Mouse (Mus musculus) liver, adult 2 months (tissue): Measurements from ENCODE around the gene Gstp3. TPM values are rescaled to one million over a fixed set of nuclear protein-coding genes. Genes with fewer than 3 reads are reported as not detected.

Source experiments
- DNase-seq: peaks from one replicate; pipeline ENCODE4 v3.0.0-alpha.2; 2011; ENCODE audit warnings: low read depth, low spot score; ENCODE audit errors: extremely low read depth
- H3K27ac ChIP-seq: fragments of 200-500 bp; replicated peaks from 2 replicates; pipeline ENCODE4 v1.5.1; 2012; ENCODE audit warnings: low read depth, mild to moderate bottlenecking, control low read depth, inconsistent platforms, low read length; ENCODE audit not compliant: insufficient read depth
- H3K27me3 ChIP-seq: fragments of 200-500 bp; 2 replicates; pipeline ENCODE4 v1.6.1; 2012; ENCODE audit warnings: mild to moderate bottlenecking, moderate library complexity, low read length, inconsistent platforms; ENCODE audit not compliant: control insufficient read depth, insufficient read depth
- H3K36me3 ChIP-seq: fragments of 200-500 bp; 2 replicates; pipeline ENCODE4 v1.6.1; 2012; ENCODE audit warnings: low read length, inconsistent platforms; ENCODE audit not compliant: control insufficient read depth, insufficient read depth
- H3K4me1 ChIP-seq: fragments of 200-500 bp; 2 replicates; pipeline ENCODE4 v1.6.1; 2011; ENCODE audit warnings: low read length; ENCODE audit not compliant: control insufficient read depth, insufficient read depth
- H3K4me3 ChIP-seq: fragments of 200-500 bp; 2 replicates; pipeline ENCODE4 v1.5.1; 2011; ENCODE audit warnings: low read depth, mild to moderate bottlenecking, control low read depth, low read length, moderate library complexity; ENCODE audit not compliant: insufficient read depth
- H3K79me2 ChIP-seq: fragments of 200-500 bp; 2 replicates; pipeline ENCODE4 v1.6.1; 2012; ENCODE audit warnings: inconsistent platforms, mild to moderate bottlenecking, low read length, moderate library complexity; ENCODE audit not compliant: control insufficient read depth, insufficient read depth
- H3K9ac ChIP-seq: fragments of 200-500 bp; 2 replicates; pipeline ENCODE4 v1.6.1; 2012; ENCODE audit warnings: low read depth, mild to moderate bottlenecking, control low read depth, inconsistent platforms, low read length
- CTCF ChIP-seq: fragments of 200-500 bp; IDR thresholded peaks from 2 replicates; pipeline ENCODE4 v1.5.1; 2011; ENCODE audit warnings: low read depth, low read length, control low read depth
- POLR2A ChIP-seq: fragments of 200-500 bp; IDR thresholded peaks from 2 replicates; pipeline ENCODE4 v1.6.1; 2011; ENCODE audit warnings: low read length, control low read depth; ENCODE audit not compliant: insufficient read depth; ENCODE audit errors: extremely low read depth
- WGBS: fragments of 180-500 bp; shearing (Covaris S2); methylation state at CpG from one replicate; pipeline ENCODE4 v1.1.7; 2018; 5-methylcytosine and 5-hydroxymethylcytosine counted together
- polyA plus RNA-seq: library from polyadenylated mRNA; depleted of rRNA; stranded (reverse); fragments of >200 nt; gene quantifications from 2 replicates; pipeline ENCODE4 v1.2.3, GENCODE M21; 2012; rRNA removed
- total RNA-seq: library from RNA; depleted of rRNA; stranded (reverse); fragments of >200 nt; gene quantifications from 2 replicates; pipeline ENCODE4 v1.2.3, GENCODE M21; 2014; rRNA removed

The Gstp3 gene
- total and polyA plus RNA-seq, 2 experiments, result 21.5 to 54.3 TPM

GRCm38 (mm10) chr19:4015635-4016034 is 43.7 kb downstream of the Gstp3 start:
- no peaks in the 10 kb centered on the region for H3K27me3 ChIP-seq
- no peaks in the 10 kb centered on the region for H3K36me3 ChIP-seq
- no peaks in the 10 kb centered on the region; the same call in 1 of the 2 replicates for H3K79me2 ChIP-seq
- no peak overlapping the region for H3K4me3 ChIP-seq
- H3K9ac ChIP-seq, result no peak overlapping the region
- 81% methylated on average over 5 of the region's 5 CpGs for WGBS
- no peak overlapping the region for H3K27ac ChIP-seq
- DNase-seq, result no peak
- H3K4me1 ChIP-seq, result peaks cover 22% of the 10 kb centered on the region
- TF ChIP-seq POLR2A, result no peak

- Histone ChIP-seq H3K79me2 (no peaks in the 10 kb centered on the region; the same call in 1 of the 2 replicates), H3K4me3 (no peak overlapping the region), H3K27me3 (no peaks in the 10 kb centered on the region), H3K4me1 (peaks cover 20% of the 10 kb centered on the region), H3K27ac (no peak overlapping the region), H3K9ac (no peak overlapping the region), H3K36me3 (no peaks in the 10 kb centered on the region)
- TF ChIP-seq CTCF (no peak), POLR2A (no peak)
- no peak for DNase-seq
Measured at GRCm38 (mm10) chr19:4014802-4015201, 44.6 kb downstream of the Gstp3 start.

- Histone ChIP-seq H3K79me2 (no peaks in the 10 kb centered on the region; the same call in 1 of the 2 replicates), H3K27ac (peak overlapping the region; percentile 30; the same call in 1 of the 2 replicates), H3K36me3 (peaks cover 12% of the 10 kb centered on the region; the same call in 1 of the 2 replicates), H3K27me3 (no peaks in the 10 kb centered on the region), H3K4me1 (peaks cover 9% of the 10 kb centered on the region), H3K4me3 (peak overlapping the region; percentile 38), H3K9ac (peak overlapping the region; percentile 71)
- DNase-seq, result no peak
- 25% methylated on average over 9 of the region's 9 CpGs for WGBS
- TF ChIP-seq CTCF (no peak), POLR2A (no peak)
Measured at GRCm38 (mm10) chr19:4013066-4013465, 46.3 kb downstream of the Gstp3 start.

GRCm38 (mm10) chr19:4012432-4013022 is 46.8 kb downstream of the Gstp3 start, which contains the start of gene Ndufv1:
Gene Ndufv1 (minus strand): TSS chr19:4012806.
- under 1% methylated on average over 45 of the region's 45 CpGs for WGBS
- Histone ChIP-seq H3K27me3 (no peaks in the 10 kb centered on the region), H3K27ac (peak within 1 kb of the TSS; percentile 78), H3K4me1 (peaks cover 9% of the 10 kb centered on the region), H3K9ac (peak within 1 kb of the TSS; percentile 91), H3K36me3 (peaks cover 13% of the 10 kb centered on the region; the same call in 1 of the 2 replicates), H3K79me2 (no peaks in the 10 kb centered on the region; the same call in 1 of the 2 replicates), H3K4me3 (peak within 1 kb of the TSS; percentile 94)
- DNase-seq, result peak; percentile 99
- TF ChIP-seq CTCF (peak; percentile 63), POLR2A (peak; percentile 81)

- Histone ChIP-seq H3K36me3 (peaks cover 17% of the 10 kb centered on the region; the same call in 1 of the 2 replicates), H3K4me3 (no peak overlapping the region), H3K9ac (no peak overlapping the region), H3K4me1 (peaks cover 9% of the 10 kb centered on the region), H3K27me3 (no peaks in the 10 kb centered on the region), H3K27ac (no peak overlapping the region), H3K79me2 (no peaks in the 10 kb centered on the region; the same call in 1 of the 2 replicates)
- DNase-seq, result no peak
- TF ChIP-seq POLR2A (no peak), CTCF (no peak)
- WGBS, result 95% methylated on average over 5 of the region's 5 CpGs
Measured at GRCm38 (mm10) chr19:4011086-4011485, 48.3 kb downstream of the Gstp3 start.

Other genes starting within 250 kb of the Gstp3 start
Only the 30 nearest of the 34 such genes appear.
- gene Tcirg1, start 152.4 kb downstream of the Gstp3 start, total RNA-seq, result 34.3 and 35.6 TPM in 2 replicates
- gene Tcirg1, start 152.4 kb downstream of the Gstp3 start, polyA plus RNA-seq, result 76.3 and 123 TPM in 2 replicates
- 197 and 213 TPM in 2 replicates for gene Ndufs8, start 146.8 kb downstream of the Gstp3 start, total RNA-seq
- 266 and 295 TPM in 2 replicates for gene Ndufs8, start 146.8 kb downstream of the Gstp3 start, polyA plus RNA-seq
- gene Aldh3b1, start 129.8 kb downstream of the Gstp3 start, total RNA-seq, result 2.9 and 3.3 TPM in 2 replicates
- 1.9 and 4.0 TPM in 2 replicates for gene Aldh3b1, start 129.8 kb downstream of the Gstp3 start, polyA plus RNA-seq
- 41.1 and 41.5 TPM in 2 replicates for gene Unc93b1, start 124.4 kb downstream of the Gstp3 start, total RNA-seq
- 68.9 and 102 TPM in 2 replicates for gene Unc93b1, start 124.4 kb downstream of the Gstp3 start, polyA plus RNA-seq
- gene Aldh3b3, start 100.9 kb downstream of the Gstp3 start, total RNA-seq, result 0.74 and 1.7 TPM in 2 replicates
- 6.4 and 7.7 TPM in 2 replicates for gene Aldh3b3, start 100.9 kb downstream of the Gstp3 start, polyA plus RNA-seq
- not detected in 2 replicates for gene Aldh3b2, start 87.2 kb downstream of the Gstp3 start, total RNA-seq
- gene Aldh3b2, start 87.2 kb downstream of the Gstp3 start, polyA plus RNA-seq, result 0.16 and 0.48 TPM in 2 replicates
- 44.3 and 49.8 TPM in 2 replicates for gene Acy3, start 73.0 kb downstream of the Gstp3 start, total RNA-seq
- 232 and 326 TPM in 2 replicates for gene Acy3, start 73.0 kb downstream of the Gstp3 start, polyA plus RNA-seq
- gene Tbx10, start 66.8 kb downstream of the Gstp3 start, total RNA-seq, result not detected in 2 replicates
- not detected in 2 replicates for gene Tbx10, start 66.8 kb downstream of the Gstp3 start, polyA plus RNA-seq
- gene Nudt8, start 59.0 kb downstream of the Gstp3 start, total RNA-seq, result 30.1 and 36.0 TPM in 2 replicates
- gene Nudt8, start 59.0 kb downstream of the Gstp3 start, polyA plus RNA-seq, result 13.4 and 18.5 TPM in 2 replicates
- 0.54 and 0.92 TPM in 2 replicates for gene Gm49405, start 58.9 kb downstream of the Gstp3 start, total RNA-seq
- gene Gm49405, start 58.9 kb downstream of the Gstp3 start, polyA plus RNA-seq, result 0.72 and 1.1 TPM in 2 replicates
- 0.74 and 0.87 TPM in 2 replicates for gene Doc2g, start 56.3 kb downstream of the Gstp3 start, total RNA-seq
- gene Doc2g, start 56.3 kb downstream of the Gstp3 start, polyA plus RNA-seq, result 2.3 and 4.9 TPM in 2 replicates
- gene Ndufv1, start 46.8 kb downstream of the Gstp3 start, total RNA-seq, result 189 and 197 TPM in 2 replicates
- gene Ndufv1, start 46.8 kb downstream of the Gstp3 start, polyA plus RNA-seq, result 239 and 251 TPM in 2 replicates
- 456 and 810 TPM in 2 replicates for gene Gstp1, start 21.6 kb downstream of the Gstp3 start, total RNA-seq
- gene Gstp1, start 21.6 kb downstream of the Gstp3 start, polyA plus RNA-seq, result 965 and 1,374 TPM in 2 replicates
- gene Gstp2, start 13.5 kb downstream of the Gstp3 start, total RNA-seq, result 4.1 and 7.9 TPM in 2 replicates
- gene Gstp2, start 13.5 kb downstream of the Gstp3 start, polyA plus RNA-seq, result 4.4 and 9.2 TPM in 2 replicates
- 0.13 and 0.37 TPM in 2 replicates for gene Cabp2, start 22.0 kb upstream of the Gstp3 start, total RNA-seq
- 0.27 and 0.70 TPM in 2 replicates for gene Cabp2, start 22.0 kb upstream of the Gstp3 start, polyA plus RNA-seq
- gene Cdk2ap2, start 37.6 kb upstream of the Gstp3 start, total RNA-seq, result 33.9 and 44.0 TPM in 2 replicates
- 185 and 198 TPM in 2 replicates for gene Cdk2ap2, start 37.6 kb upstream of the Gstp3 start, polyA plus RNA-seq
- 1.7 and 4.9 TPM in 2 replicates for gene Pitpnm1, start 40.4 kb upstream of the Gstp3 start, total RNA-seq
- gene Pitpnm1, start 40.4 kb upstream of the Gstp3 start, polyA plus RNA-seq, result 8.1 and 14.2 TPM in 2 replicates
- gene Aip, start 66.3 kb upstream of the Gstp3 start, total RNA-seq, result 16.5 and 20.1 TPM in 2 replicates
- gene Aip, start 66.3 kb upstream of the Gstp3 start, polyA plus RNA-seq, result 30.0 and 33.5 TPM in 2 replicates
- not detected in 2 replicates for gene Gpr152, start 80.2 kb upstream of the Gstp3 start, total RNA-seq
- 0.02 TPM in 2 replicates for gene Gpr152, start 80.2 kb upstream of the Gstp3 start, polyA plus RNA-seq
- 0.37 TPM in 1 of 2 replicates, not detected in the other for gene Cabp4, start 84.5 kb upstream of the Gstp3 start, total RNA-seq
- gene Cabp4, start 84.5 kb upstream of the Gstp3 start, polyA plus RNA-seq, result not detected in 2 replicates
- 66.1 and 72.6 TPM in 2 replicates for gene Coro1b, start 89.0 kb upstream of the Gstp3 start, total RNA-seq
- 109 and 114 TPM in 2 replicates for gene Coro1b, start 89.0 kb upstream of the Gstp3 start, polyA plus RNA-seq
- 1.7 and 4.1 TPM in 2 replicates for gene Ptprcap, start 94.0 kb upstream of the Gstp3 start, total RNA-seq
- gene Ptprcap, start 94.0 kb upstream of the Gstp3 start, polyA plus RNA-seq, result 6.9 and 8.2 TPM in 2 replicates
- gene Rps6kb2, start 103.8 kb upstream of the Gstp3 start, total RNA-seq, result 7.2 and 7.4 TPM in 2 replicates
- gene Rps6kb2, start 103.8 kb upstream of the Gstp3 start, polyA plus RNA-seq, result 28.3 and 31.6 TPM in 2 replicates
- gene Carns1, start 115.9 kb upstream of the Gstp3 start, total RNA-seq, result 0.40 and 0.65 TPM in 2 replicates
- 1.8 and 1.9 TPM in 2 replicates for gene Carns1, start 115.9 kb upstream of the Gstp3 start, polyA plus RNA-seq
- 0.46 and 1.4 TPM in 2 replicates for gene Tbc1d10c, start 131.7 kb upstream of the Gstp3 start, total RNA-seq
- gene Tbc1d10c, start 131.7 kb upstream of the Gstp3 start, polyA plus RNA-seq, result 1.7 and 2.2 TPM in 2 replicates
- gene Ppp1ca, start 132.5 kb upstream of the Gstp3 start, total RNA-seq, result 170 TPM in 2 replicates
- 399 and 571 TPM in 2 replicates for gene Ppp1ca, start 132.5 kb upstream of the Gstp3 start, polyA plus RNA-seq
- 0.74 and 1.3 TPM in 2 replicates for gene Rad9a, start 142.1 kb upstream of the Gstp3 start, total RNA-seq
- gene Rad9a, start 142.1 kb upstream of the Gstp3 start, polyA plus RNA-seq, result 7.0 and 7.5 TPM in 2 replicates
- gene Clcf1, start 154.7 kb upstream of the Gstp3 start, total RNA-seq, result 0.27 and 0.28 TPM in 2 replicates
- 0.87 and 3.8 TPM in 2 replicates for gene Clcf1, start 154.7 kb upstream of the Gstp3 start, polyA plus RNA-seq
- gene AC109138.7, start 154.8 kb upstream of the Gstp3 start, total RNA-seq, result not detected in 2 replicates
- gene AC109138.7, start 154.8 kb upstream of the Gstp3 start, polyA plus RNA-seq, result not detected in 2 replicates
- gene Pold4, start 172.3 kb upstream of the Gstp3 start, total RNA-seq, result 27.2 and 27.3 TPM in 2 replicates
- 60.4 and 63.8 TPM in 2 replicates for gene Pold4, start 172.3 kb upstream of the Gstp3 start, polyA plus RNA-seq